Mouse (Mus musculus): ENCODE data around the gene Nemp1. TPM values are rescaled to one million over a fixed set of nuclear protein-coding genes. Genes with fewer than 3 reads are reported as not detected.

Nemp1 gene
- polyA plus RNA-seq, 1 experiment from 2014 or later = 10.7 TPM

DNA sequence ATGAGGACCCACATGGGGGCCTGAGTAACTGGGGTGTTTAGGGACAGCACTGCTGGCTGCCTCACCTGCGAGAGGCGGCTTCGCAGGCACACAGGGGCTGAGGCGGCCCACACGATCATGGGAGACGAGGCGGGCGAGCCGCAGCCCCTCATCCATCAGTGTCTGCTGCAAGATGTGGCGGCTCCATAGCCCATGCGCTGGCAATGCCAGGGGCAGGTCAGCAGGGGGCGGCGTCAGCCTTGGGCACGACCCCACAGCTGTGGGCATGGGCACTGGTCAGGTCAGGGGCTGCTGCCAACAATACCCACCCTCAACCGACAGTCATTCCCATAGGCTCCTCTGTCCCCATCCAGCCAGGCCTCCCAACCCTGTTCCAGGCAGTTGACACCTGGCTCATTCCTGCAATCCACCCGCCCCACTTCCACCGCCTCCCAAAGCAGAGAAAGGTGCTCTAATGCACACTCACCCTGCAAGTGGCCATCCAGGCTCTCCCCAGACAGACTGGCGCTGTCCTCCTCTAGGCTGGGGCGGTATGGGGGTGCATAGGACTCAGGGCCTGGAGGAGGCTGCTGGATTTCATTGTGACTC, 3.9 kb upstream of the Nemp1 start:
- Histone ChIP-seq H3K9me3 (ENCODE audit: low read length) (no peaks in the 10 kb centered on the region), H3K9ac (replicated peaks; ENCODE audit: low read length) (peak overlapping the region; percentile 53), H3K4me3 (ENCODE audit: low read length) (peak overlapping the region; percentile 29), H3K27me3 (ENCODE audit: insufficient read depth, low read length) (no peaks in the 10 kb centered on the region), H3K36me3 (ENCODE audit: insufficient read depth, low read length) (peaks cover 12% of the 10 kb centered on the region; the same call in 1 of the 2 replicates), H3K4me2 (replicated peaks; ENCODE audit: low read depth, low read length) (peak overlapping the region; percentile 80), H3K4me1 (ENCODE audit: insufficient read depth, low read length) (peaks cover 73% of the 10 kb centered on the region), H3K27ac (ENCODE audit: low read length) (peak overlapping the region; percentile 91)
- ATAC-seq (ENCODE audit: low FRiP score, low TSS enrichment) = no peak
- WGBS = 19% methylated on average over 19 of the region's 19 CpGs

DNA sequence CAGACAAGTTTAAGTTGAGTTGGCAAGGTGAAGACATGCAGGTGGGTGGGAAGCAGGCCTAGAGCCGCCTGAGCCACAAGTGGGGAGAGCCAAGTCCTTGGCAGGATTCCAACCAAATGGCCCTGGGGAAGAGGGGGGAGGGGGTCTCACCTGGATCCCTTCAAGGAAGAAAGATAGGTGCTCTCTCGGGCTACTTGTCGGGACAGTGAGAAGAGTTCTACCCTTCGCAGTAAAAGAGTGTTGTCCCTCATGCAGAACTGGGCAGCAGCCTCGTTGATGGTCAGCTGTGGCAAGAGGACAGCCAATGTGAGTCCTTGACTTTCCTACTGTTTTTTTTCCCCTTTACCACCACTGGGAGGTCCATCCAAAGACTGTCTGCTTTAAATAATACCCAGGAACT, 3.1 kb upstream of the Nemp1 start:
- WGBS = 28% methylated on average over 5 of the region's 5 CpGs
- peak overlapping the region; percentile 62; the same call in 1 of the 2 replicates for H3K4me3 ChIP-seq (ENCODE audit: low read length)
- peak overlapping the region; percentile 80 for H3K4me2 ChIP-seq (replicated peaks; ENCODE audit: low read depth, low read length)
- H3K4me1 ChIP-seq (ENCODE audit: insufficient read depth, low read length) = peaks cover 72% of the 10 kb centered on the region
- peaks cover 12% of the 10 kb centered on the region; the same call in 1 of the 2 replicates for H3K36me3 ChIP-seq (ENCODE audit: insufficient read depth, low read length)
- H3K9ac ChIP-seq (replicated peaks; ENCODE audit: low read length) = peak overlapping the region; percentile 53
- H3K9me3 ChIP-seq (ENCODE audit: low read length) = no peaks in the 10 kb centered on the region
- ATAC-seq (ENCODE audit: low FRiP score, low TSS enrichment) = no peak
- H3K27ac ChIP-seq (ENCODE audit: low read length) = no peak overlapping the region
- no peaks in the 10 kb centered on the region for H3K27me3 ChIP-seq (ENCODE audit: insufficient read depth, low read length)

DNA sequence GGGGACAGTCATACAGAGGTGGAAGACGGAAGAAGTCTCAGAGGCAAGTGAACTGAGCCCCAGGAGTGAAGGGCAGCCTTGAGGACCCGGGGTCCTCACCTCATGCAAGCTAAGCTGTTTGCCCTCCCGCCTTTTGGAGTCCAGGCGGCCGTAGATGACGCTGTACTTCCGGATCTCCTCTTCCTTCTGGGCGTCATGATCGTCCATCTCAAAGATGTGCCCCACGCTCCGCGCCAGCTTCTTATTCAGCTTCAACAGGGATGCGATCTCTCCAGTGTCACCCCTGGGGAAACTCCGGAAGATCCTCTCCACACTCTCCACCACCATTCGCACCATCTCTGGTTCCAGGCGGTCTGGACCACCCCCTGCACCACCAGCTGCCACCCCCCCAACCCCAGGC, 2.5 kb upstream of the Nemp1 start:
- Histone ChIP-seq H3K27me3 (ENCODE audit: insufficient read depth, low read length) (no peaks in the 10 kb centered on the region), H3K36me3 (ENCODE audit: insufficient read depth, low read length) (peaks cover 12% of the 10 kb centered on the region; the same call in 1 of the 2 replicates), H3K9me3 (ENCODE audit: low read length) (no peaks in the 10 kb centered on the region), H3K4me3 (ENCODE audit: low read length) (peak overlapping the region; percentile 62), H3K27ac (ENCODE audit: low read length) (no peak overlapping the region), H3K4me2 (replicated peaks; ENCODE audit: low read depth, low read length) (peak overlapping the region; percentile 80), H3K9ac (replicated peaks; ENCODE audit: low read length) (peak overlapping the region; percentile 75), H3K4me1 (ENCODE audit: insufficient read depth, low read length) (peaks cover 70% of the 10 kb centered on the region)
- 48% methylated on average over 16 of the region's 16 CpGs for WGBS
- no peak for ATAC-seq (ENCODE audit: low FRiP score, low TSS enrichment)

DNA sequence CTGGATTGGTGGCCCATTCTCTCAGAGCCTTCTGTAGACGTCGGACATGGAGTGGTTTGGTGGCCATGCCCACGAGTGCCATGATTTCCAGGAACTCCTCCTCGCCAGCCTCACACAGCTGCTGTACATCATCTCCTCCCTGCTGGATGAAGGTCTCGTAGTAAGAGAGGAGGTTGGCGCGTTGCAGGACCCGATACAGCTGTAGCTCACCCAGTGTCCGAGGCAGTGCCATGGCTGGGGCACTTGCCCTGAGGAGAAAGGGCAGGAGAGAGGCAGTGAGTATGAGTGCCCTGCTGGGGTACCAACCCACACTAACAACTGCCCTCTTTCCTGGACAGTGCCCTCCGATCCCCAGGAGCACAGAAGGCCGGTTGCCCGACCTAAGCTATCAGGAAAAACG, 1.8 kb upstream of the Nemp1 start:
- Histone ChIP-seq H3K9ac (replicated peaks; ENCODE audit: low read length) (peak overlapping the region; percentile 75), H3K4me3 (ENCODE audit: low read length) (peak overlapping the region; percentile 62), H3K9me3 (ENCODE audit: low read length) (no peaks in the 10 kb centered on the region), H3K27me3 (ENCODE audit: insufficient read depth, low read length) (no peaks in the 10 kb centered on the region), H3K4me2 (replicated peaks; ENCODE audit: low read depth, low read length) (peak overlapping the region; percentile 80), H3K36me3 (ENCODE audit: insufficient read depth, low read length) (peaks cover 9% of the 10 kb centered on the region; the same call in 1 of the 2 replicates), H3K27ac (ENCODE audit: low read length) (peak overlapping the region; percentile 98; the same call in 1 of the 2 replicates), H3K4me1 (ENCODE audit: insufficient read depth, low read length) (peaks cover 69% of the 10 kb centered on the region)
- no peak for ATAC-seq (ENCODE audit: low FRiP score, low TSS enrichment)
- 26% methylated on average over 13 of the region's 13 CpGs for WGBS

DNA sequence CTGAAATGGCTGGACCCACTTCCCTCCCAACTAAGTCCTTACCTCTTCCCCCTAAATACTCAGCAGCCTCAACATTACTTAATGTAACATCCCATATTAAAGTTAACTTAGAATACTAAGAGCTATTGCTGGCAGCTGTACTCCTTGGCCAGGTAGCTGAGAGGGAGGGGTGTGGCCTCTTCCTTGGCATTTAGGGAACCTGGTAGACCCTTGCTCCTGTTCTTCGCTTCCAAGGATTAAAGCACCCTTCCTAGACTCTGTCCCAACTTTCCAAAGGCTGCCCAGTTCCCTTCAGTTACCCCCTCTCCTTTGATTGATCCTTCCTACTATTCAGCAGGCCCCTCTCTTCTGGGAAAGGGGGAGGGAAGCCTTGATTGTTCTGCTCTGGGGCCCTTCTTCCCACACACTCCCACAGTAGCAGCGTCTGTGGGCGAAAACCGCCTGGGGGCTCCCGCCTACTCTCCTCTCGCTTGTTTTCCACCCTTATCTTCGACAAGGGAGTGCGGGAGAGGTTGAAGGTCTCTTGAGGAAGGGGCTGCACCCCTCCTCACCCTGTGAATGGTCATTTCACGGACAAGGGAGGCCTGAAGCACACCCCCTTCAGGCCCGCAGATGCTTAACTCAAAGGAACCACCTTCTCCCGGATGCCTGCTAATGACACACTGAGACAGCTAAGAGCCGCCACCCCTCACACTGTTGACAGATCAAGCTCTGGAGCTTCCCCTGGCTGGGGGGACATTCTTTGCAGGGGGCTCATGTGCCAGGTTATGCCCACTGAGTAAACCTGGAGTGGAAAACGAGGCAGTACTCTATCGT, 1.1 kb upstream of the Nemp1 start:
- Histone ChIP-seq H3K36me3 (ENCODE audit: insufficient read depth, low read length) (peaks cover 9% of the 10 kb centered on the region; the same call in 1 of the 2 replicates), H3K27me3 (ENCODE audit: insufficient read depth, low read length) (no peaks in the 10 kb centered on the region), H3K27ac (ENCODE audit: low read length) (peak overlapping the region; percentile 98), H3K9ac (replicated peaks; ENCODE audit: low read length) (peak overlapping the region; percentile 75), H3K4me3 (ENCODE audit: low read length) (peak overlapping the region; percentile 62), H3K4me2 (replicated peaks; ENCODE audit: low read depth, low read length) (peak overlapping the region; percentile 80), H3K9me3 (ENCODE audit: low read length) (no peaks in the 10 kb centered on the region), H3K4me1 (ENCODE audit: insufficient read depth, low read length) (peaks cover 71% of the 10 kb centered on the region)
- no peak for ATAC-seq (ENCODE audit: low FRiP score, low TSS enrichment)
- whole genome bisulfite sequencing = 7% methylated on average over 14 of the region's 14 CpGs

DNA sequence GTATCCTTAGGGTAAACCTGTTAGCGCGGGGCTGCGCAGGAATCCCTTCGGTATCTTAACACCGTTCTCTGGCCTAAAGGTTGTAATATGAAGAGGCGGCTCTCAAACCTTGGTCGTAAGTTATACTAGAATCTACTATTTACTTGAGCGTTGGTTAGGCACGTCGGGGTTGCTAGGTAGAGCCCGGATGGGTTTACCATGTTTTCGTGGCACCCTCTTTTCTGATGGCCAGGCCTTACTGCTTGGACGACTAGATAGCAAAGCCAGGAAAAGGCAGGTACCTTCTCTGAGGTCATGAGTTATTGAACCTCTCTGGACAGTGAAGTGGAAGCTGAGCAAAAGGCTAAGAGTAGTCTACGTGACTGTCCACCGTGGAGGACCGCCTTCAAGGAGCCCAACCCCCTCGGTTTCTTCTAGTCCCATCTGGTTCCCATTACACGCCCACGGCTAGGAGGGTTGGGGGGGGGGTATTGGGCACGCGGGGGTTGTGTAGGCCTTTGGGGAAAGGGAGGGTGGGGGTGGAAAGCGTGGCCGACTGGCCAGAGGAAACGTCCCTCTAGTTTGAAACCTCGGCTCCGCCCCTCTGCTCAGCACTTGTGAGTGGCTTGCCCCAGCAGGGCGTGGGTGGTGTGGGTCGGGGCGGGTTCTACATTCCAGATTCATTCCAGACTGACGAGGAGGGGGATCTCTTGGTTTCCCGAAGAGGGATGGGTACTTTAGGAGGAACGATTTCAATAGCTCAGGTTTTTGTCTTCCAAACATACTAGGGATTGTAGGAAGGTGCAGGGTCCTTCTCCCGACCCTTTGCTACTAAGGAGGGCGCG, 780 bp downstream of the Nemp1 start:
- ATAC-seq (ENCODE audit: low FRiP score, low TSS enrichment) = peak; percentile 68
- Histone ChIP-seq H3K36me3 (ENCODE audit: insufficient read depth, low read length) (peaks cover 4% of the 10 kb centered on the region; the same call in 1 of the 2 replicates), H3K27me3 (ENCODE audit: insufficient read depth, low read length) (no peaks in the 10 kb centered on the region), H3K4me2 (replicated peaks; ENCODE audit: low read depth, low read length) (peak overlapping the region; percentile 80), H3K9me3 (ENCODE audit: low read length) (no peaks in the 10 kb centered on the region), H3K27ac (ENCODE audit: low read length) (peak overlapping the region; percentile 98), H3K4me3 (ENCODE audit: low read length) (peak overlapping the region; percentile 62), H3K9ac (replicated peaks; ENCODE audit: low read length) (peak overlapping the region; percentile 75), H3K4me1 (ENCODE audit: insufficient read depth, low read length) (peaks cover 52% of the 10 kb centered on the region)
- under 1% methylated on average over 35 of the region's 35 CpGs for WGBS

DNA sequence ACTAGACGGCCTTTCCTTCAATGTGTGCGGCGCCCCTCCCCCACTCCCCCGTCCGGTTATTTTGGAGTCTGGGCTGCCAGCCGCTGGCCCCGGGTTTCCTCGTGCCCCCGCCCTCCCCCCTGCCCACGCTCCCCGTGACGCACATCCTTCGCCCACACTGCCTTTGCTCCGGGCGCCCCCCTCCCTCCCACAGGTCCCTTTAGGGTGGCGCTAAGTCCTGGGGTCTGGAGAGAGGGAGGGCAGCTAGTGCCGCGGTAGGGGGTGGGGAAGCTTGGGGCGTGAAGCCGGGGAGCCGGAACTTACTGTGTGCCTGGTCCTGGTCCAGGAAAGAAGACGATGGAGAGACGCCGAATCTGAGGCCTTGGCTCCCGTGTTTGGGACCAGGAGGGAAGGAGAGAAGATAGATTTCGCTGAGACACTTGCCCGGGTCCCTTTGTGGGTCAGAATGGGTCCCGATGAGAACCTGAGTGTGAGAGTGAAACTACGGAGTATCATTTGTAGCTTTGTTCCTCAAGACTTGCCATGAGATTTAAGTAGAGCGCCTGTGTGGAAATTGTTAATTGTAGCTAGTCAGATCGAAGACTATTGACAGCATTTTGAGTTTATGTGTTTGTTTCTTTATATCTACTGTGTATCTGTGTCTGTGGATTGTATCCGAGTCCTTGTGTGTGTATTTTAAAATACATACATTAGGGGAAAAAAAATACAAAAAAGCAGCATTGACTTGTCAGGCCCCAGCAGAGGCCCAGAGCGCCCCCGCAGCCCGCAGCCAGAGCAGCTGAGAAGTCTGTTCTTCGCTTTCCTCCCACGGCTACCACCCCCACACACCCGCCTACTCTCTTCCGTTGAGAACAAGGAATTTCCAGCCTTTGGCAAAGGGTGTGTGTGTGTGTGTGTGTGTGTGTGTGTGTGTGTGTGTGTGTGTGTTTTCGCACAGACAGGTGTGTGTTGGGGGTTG, 1.7 kb downstream of the Nemp1 start, which contains the start of gene Nab2:
Gene Nab2, minus strand, starts transcription at position 476 of the 958 bp plus-strand sequence.
- Histone ChIP-seq H3K27me3 (ENCODE audit: insufficient read depth, low read length) (no peaks in the 10 kb centered on the region), H3K9ac (replicated peaks; ENCODE audit: low read length) (peak within 1 kb of the TSS; percentile 75), H3K4me3 (ENCODE audit: low read length) (peak within 1 kb of the TSS; percentile 62), H3K4me1 (ENCODE audit: insufficient read depth, low read length) (peaks cover 43% of the 10 kb centered on the region), H3K4me2 (replicated peaks; ENCODE audit: low read depth, low read length) (peak within 1 kb of the TSS; percentile 80), H3K36me3 (ENCODE audit: insufficient read depth, low read length) (peaks cover 4% of the 10 kb centered on the region; the same call in 1 of the 2 replicates), H3K27ac (ENCODE audit: low read length) (peak within 1 kb of the TSS; percentile 98), H3K9me3 (ENCODE audit: low read length) (no peaks in the 10 kb centered on the region)
- ATAC-seq (ENCODE audit: low FRiP score, low TSS enrichment) = peak; percentile 49
- 1% methylated on average over 40 of the region's 40 CpGs for WGBS

DNA sequence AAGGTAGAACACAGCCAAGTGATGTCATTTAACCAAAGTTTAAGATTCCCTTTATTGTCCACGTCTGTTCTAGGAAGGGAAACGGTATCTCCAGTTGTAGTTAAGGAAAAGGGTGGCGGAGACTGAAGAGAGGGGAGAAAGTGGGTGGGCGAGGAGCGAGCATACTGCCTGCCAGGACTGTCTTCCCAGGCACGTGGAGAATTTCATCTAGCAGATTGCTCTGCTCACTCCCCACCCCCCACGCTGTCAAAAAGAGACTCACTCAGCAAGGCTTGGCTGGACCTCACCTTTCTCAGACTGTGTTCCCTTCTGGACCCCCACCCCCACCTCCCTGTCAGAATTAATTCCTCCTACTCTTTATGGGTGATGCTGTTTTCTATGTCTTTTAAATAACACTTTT, 2.5 kb downstream of the Nemp1 start:
- Histone ChIP-seq H3K36me3 (ENCODE audit: insufficient read depth, low read length) (peaks cover 4% of the 10 kb centered on the region; the same call in 1 of the 2 replicates), H3K9ac (replicated peaks; ENCODE audit: low read length) (peak overlapping the region; percentile 75; the same call in 1 of the 2 replicates), H3K27me3 (ENCODE audit: insufficient read depth, low read length) (no peaks in the 10 kb centered on the region), H3K27ac (ENCODE audit: low read length) (peak overlapping the region; percentile 98), H3K4me2 (replicated peaks; ENCODE audit: low read depth, low read length) (peak overlapping the region; percentile 80), H3K4me3 (ENCODE audit: low read length) (peak overlapping the region; percentile 62), H3K4me1 (ENCODE audit: insufficient read depth, low read length) (peaks cover 35% of the 10 kb centered on the region), H3K9me3 (ENCODE audit: low read length) (no peaks in the 10 kb centered on the region)
- 12% methylated on average over 7 of the region's 7 CpGs for WGBS
- ATAC-seq (ENCODE audit: low FRiP score, low TSS enrichment) = no peak
